Mouse (Mus musculus): Measurements from ENCODE around the gene H2-M10.6. TPM values are rescaled to one million over a fixed set of nuclear protein-coding genes. Genes with fewer than 3 reads are reported as not detected.
A peak's percentile ranks its signal among the peaks of the same experiment; 100 is the strongest.
"Not testable (repeated sequence)": the region's sequence is repeated elsewhere in the genome, so short reads cannot be mapped to it uniquely, and the experiment has no call there.

H2-M10.6 gene
- not detected for total RNA-seq (2021)

GRCm38 (mm10) chr17:36811871-36812270 lies at the start of gene H2-M10.6:
H2-M10.6 (plus strand) TSS chr17:36812171.
- no peak for DNase-seq

- no peak for DNase-seq
Observed at GRCm38 (mm10) chr17:36763816-36764215, 48.2 kb upstream of the H2-M10.6 start.

- DNase-seq: peak; percentile 21
Observed at GRCm38 (mm10) chr17:36764244-36764643, 47.7 kb upstream of the H2-M10.6 start.

- DNase-seq: not testable (repeated sequence)
Observed at GRCm38 (mm10) chr17:36765403-36765802, 46.6 kb upstream of the H2-M10.6 start.

GRCm38 (mm10) chr17:36772610-36773009 lies 39.4 kb upstream of the H2-M10.6 start, which contains the start of gene H2-M10.5:
H2-M10.5 (plus strand) TSS chr17:36772910.
- not testable (repeated sequence) for DNase-seq

- DNase-seq: no peak
Observed at GRCm38 (mm10) chr17:36781533-36781932, 30.4 kb upstream of the H2-M10.6 start.

GRCm38 (mm10) chr17:36786483-36786886 lies 25.5 kb upstream of the H2-M10.6 start:
- peak; percentile 45 for DNase-seq

- no peak for DNase-seq
Observed at GRCm38 (mm10) chr17:36788351-36788750, 23.6 kb upstream of the H2-M10.6 start.

- DNase-seq: peak; percentile 78
Observed at GRCm38 (mm10) chr17:36788801-36789200, 23.2 kb upstream of the H2-M10.6 start.

- DNase-seq: no peak
Observed at GRCm38 (mm10) chr17:36799493-36799892, 12.5 kb upstream of the H2-M10.6 start.

- DNase-seq: not testable (repeated sequence)
Observed at GRCm38 (mm10) chr17:36799921-36800462, 12.0 kb upstream of the H2-M10.6 start.

- DNase-seq: peak; percentile 61
Observed at GRCm38 (mm10) chr17:36824005-36824404, 12.0 kb downstream of the H2-M10.6 start.

- no peak for DNase-seq
Observed at GRCm38 (mm10) chr17:36825525-36825924, 13.6 kb downstream of the H2-M10.6 start.

- DNase-seq: peak; percentile 90
Observed at GRCm38 (mm10) chr17:36826002-36826401, 14.0 kb downstream of the H2-M10.6 start.

- DNase-seq: no peak
Observed at GRCm38 (mm10) chr17:36828488-36828887, 16.5 kb downstream of the H2-M10.6 start.

GRCm38 (mm10) chr17:36830470-36830869 lies 18.5 kb downstream of the H2-M10.6 start:
- DNase-seq: no peak

- DNase-seq: no peak
Observed at GRCm38 (mm10) chr17:36832694-36833093, 20.7 kb downstream of the H2-M10.6 start.

GRCm38 (mm10) chr17:36835591-36836426 lies 23.8 kb downstream of the H2-M10.6 start:
- DNase-seq: peak; percentile 65

- DNase-seq: no peak
Observed at GRCm38 (mm10) chr17:36836427-36836812, 24.4 kb downstream of the H2-M10.6 start.

GRCm38 (mm10) chr17:36836874-36837647 lies 25.1 kb downstream of the H2-M10.6 start, which contains the start of gene Trim26:
Trim26 (plus strand) TSS chr17:36837134.
- DNase-seq: peak; percentile 99

GRCm38 (mm10) chr17:36839001-36839400 lies 27.0 kb downstream of the H2-M10.6 start:
- no peak for DNase-seq

GRCm38 (mm10) chr17:36839931-36840330 lies 28.0 kb downstream of the H2-M10.6 start:
- no peak for DNase-seq

GRCm38 (mm10) chr17:36840961-36841445 lies 29.0 kb downstream of the H2-M10.6 start:
- no peak for DNase-seq

All from heart, postnatal 4 days (tissue).